In the genomic region with DNA sequence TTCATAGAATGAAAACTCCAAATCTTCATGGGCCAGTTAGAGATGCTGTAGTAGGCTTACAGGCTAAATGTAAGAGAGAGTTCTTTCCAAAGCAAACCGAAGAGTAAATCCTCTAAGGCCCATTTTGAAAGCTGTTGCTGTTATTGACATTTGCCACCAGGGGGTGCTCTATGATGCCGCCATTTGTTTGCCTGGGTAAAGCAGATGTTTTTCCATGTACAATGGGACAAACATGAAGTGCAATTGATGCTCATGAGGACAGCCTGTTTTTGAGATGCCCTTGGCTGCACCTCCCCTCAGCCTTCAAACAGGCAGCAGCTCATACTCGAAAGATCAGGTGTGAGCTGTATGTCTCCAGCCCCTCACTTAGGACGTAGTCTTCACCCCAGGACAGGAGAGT, we compare ENCODE assay signal across 8 mouse cellular contexts.
DNase-seq lines count a peak whose midpoint lies in the region; ATAC-seq and TF ChIP-seq lines count a peak whose summit lies in the region.

No protein-coding gene starts in this region.

- WGBS in forebrain, embryonic 11.5 days, result 48% methylated on average over 4 of the region's 4 CpGs
- 42% methylated on average over 4 of the region's 4 CpGs for WGBS in forebrain, embryonic 13.5 days
- WGBS in midbrain, embryonic 11.5 days, result 47% methylated on average over 4 of the region's 4 CpGs
- 42% methylated on average over 4 of the region's 4 CpGs for WGBS in midbrain, embryonic 13.5 days

- H3K4me3 ChIP-seq in forebrain, embryonic 11.5 days (ENCODE audit: low read depth, low read length), result no peak overlapping the region
- H3K4me3 ChIP-seq in forebrain, embryonic 13.5 days, result no peak overlapping the region
- no peak overlapping the region for H3K4me3 ChIP-seq in midbrain, embryonic 11.5 days (ENCODE audit: low read depth, low read length)
- no peak overlapping the region for H3K4me3 ChIP-seq in midbrain, embryonic 13.5 days (replicated peaks)
- no peak overlapping the region for H3K4me3 ChIP-seq in bone marrow macrophage, adult 2 months (ENCODE audit: insufficient read depth, low read length)

- TF ChIP-seq POLR2A in bone marrow macrophage, adult 2 months (IDR thresholded peaks at IDR 0.05; ENCODE audit: borderline replicate concordance, low read depth, low read length), result no peak

- H3K36me3 ChIP-seq in forebrain, embryonic 11.5 days (ENCODE audit: control insufficient read depth, insufficient read depth, low read length), result no peaks in the 10 kb centered on the region
- no peaks in the 10 kb centered on the region for H3K36me3 ChIP-seq in forebrain, embryonic 13.5 days (ENCODE audit: poor library complexity, severe bottlenecking)
- no peaks in the 10 kb centered on the region for H3K36me3 ChIP-seq in midbrain, embryonic 11.5 days (ENCODE audit: control insufficient read depth, insufficient read depth, low read length)
- no peaks in the 10 kb centered on the region for H3K36me3 ChIP-seq in midbrain, embryonic 13.5 days

- H3K27me3 ChIP-seq in forebrain, embryonic 11.5 days (ENCODE audit: control insufficient read depth, insufficient read depth, low read length), result peaks cover 28% of the 10 kb centered on the region
- peaks cover 33% of the 10 kb centered on the region for H3K27me3 ChIP-seq in forebrain, embryonic 13.5 days
- H3K27me3 ChIP-seq in midbrain, embryonic 11.5 days (ENCODE audit: control insufficient read depth, insufficient read depth, low read length), result peaks cover 31% of the 10 kb centered on the region
- H3K27me3 ChIP-seq in midbrain, embryonic 13.5 days, result peaks cover 31% of the 10 kb centered on the region

- H3K9me3 ChIP-seq in forebrain, embryonic 11.5 days (ENCODE audit: control insufficient read depth, low read length), result no peaks in the 10 kb centered on the region
- no peaks in the 10 kb centered on the region for H3K9me3 ChIP-seq in forebrain, embryonic 13.5 days (replicated peaks)
- no peaks in the 10 kb centered on the region for H3K9me3 ChIP-seq in midbrain, embryonic 11.5 days (ENCODE audit: control insufficient read depth, low read length)
- no peaks in the 10 kb centered on the region for H3K9me3 ChIP-seq in midbrain, embryonic 13.5 days

- no peak overlapping the region for H3K27ac ChIP-seq in forebrain, embryonic 11.5 days (ENCODE audit: low read depth, low read length)
- H3K27ac ChIP-seq in forebrain, embryonic 13.5 days, result no peak overlapping the region
- H3K27ac ChIP-seq in midbrain, embryonic 11.5 days (ENCODE audit: low read depth, low read length), result no peak overlapping the region
- no peak overlapping the region for H3K27ac ChIP-seq in midbrain, embryonic 13.5 days
- H3K27ac ChIP-seq in bone marrow macrophage, adult 2 months (ENCODE audit: insufficient read depth, low read depth, low read length), result no peak overlapping the region

- peaks cover 10% of the 10 kb centered on the region; the same call in 1 of the 2 replicates for H3K4me1 ChIP-seq in forebrain, embryonic 11.5 days (replicated peaks; ENCODE audit: control insufficient read depth, insufficient read depth, low read length)
- H3K4me1 ChIP-seq in forebrain, embryonic 13.5 days, result peaks cover 22% of the 10 kb centered on the region
- H3K4me1 ChIP-seq in midbrain, embryonic 11.5 days (ENCODE audit: control insufficient read depth, insufficient read depth, low read length), result peaks cover 6% of the 10 kb centered on the region
- H3K4me1 ChIP-seq in midbrain, embryonic 13.5 days (replicated peaks), result peaks cover 28% of the 10 kb centered on the region
- H3K4me1 ChIP-seq in bone marrow macrophage, adult 2 months (ENCODE audit: control insufficient read depth, insufficient read depth, low read length), result 0 out of 2 replicates have a peak, but pooled peaks cover 4% of the 10 kb centered on the region

- H3K9ac ChIP-seq in forebrain, embryonic 11.5 days (ENCODE audit: low read length), result no peak overlapping the region
- H3K9ac ChIP-seq in forebrain, embryonic 13.5 days, result no peak overlapping the region
- no peak overlapping the region for H3K9ac ChIP-seq in midbrain, embryonic 11.5 days (ENCODE audit: low read length)
- no peak overlapping the region for H3K9ac ChIP-seq in midbrain, embryonic 13.5 days (replicated peaks)

- no peak overlapping the region for H3K4me2 ChIP-seq in forebrain, embryonic 11.5 days (ENCODE audit: low read depth, low read length, severe bottlenecking)
- H3K4me2 ChIP-seq in forebrain, embryonic 13.5 days, result no peak overlapping the region
- no peak overlapping the region for H3K4me2 ChIP-seq in midbrain, embryonic 11.5 days
- H3K4me2 ChIP-seq in midbrain, embryonic 13.5 days (replicated peaks), result no peak overlapping the region

- peak; percentile 72 for DNase-seq in forebrain, embryonic 11.5 days (ENCODE audit: low spot score)
- peak; percentile 93 for DNase-seq in midbrain, embryonic 11.5 days (ENCODE audit: low spot score, missing footprints)
- DNase-seq in heart, postnatal 4 days, result peak; percentile 51
- peak; percentile 66 for DNase-seq in thymus, postnatal 4 days

- no peak for ATAC-seq in forebrain, embryonic 11.5 days (replicated peaks; ENCODE audit: low FRiP score)
- ATAC-seq in forebrain, embryonic 13.5 days, result no peak; the same call in 1 of the 2 replicates
- no peak for ATAC-seq in midbrain, embryonic 11.5 days (ENCODE audit: low FRiP score)
- no peak for ATAC-seq in midbrain, embryonic 13.5 days
- ATAC-seq in megakaryocyte-erythroid progenitor cell, adult 5-6 weeks (replicated peaks; ENCODE audit: low FRiP score, low TSS enrichment, poor library complexity, severe bottlenecking), result 0 out of 2 replicates have a peak, but pooled peaks have one; percentile 26

- peak; percentile 27; the same call in 1 of the 2 replicates for TF ChIP-seq CTCF in bone marrow macrophage, adult 2 months (IDR thresholded peaks at IDR 0.05; ENCODE audit: low read depth, low read length)
